Mouse (Mus musculus) kidney, embryonic 15.5 days (tissue): ENCODE results near the gene Vrk1. TPM values are rescaled to one million over a fixed set of nuclear protein-coding genes. Genes with fewer than 3 reads are reported as not detected.

Experiments used
- ATAC-seq: fragments of 200-750 bp; cut with Nextera tagmentation; replicated peaks from 2 replicates; pipeline ENCODE4 v1.8.0; 2017; ENCODE audit warnings: moderate TSS enrichment; ENCODE audit not compliant: low FRiP score
- H3K27ac ChIP-seq: fragments of 300-500 bp; sonication (generic); 2 replicates; pipeline ENCODE4 v1.5.1; 2015; ENCODE audit warnings: mild to moderate bottlenecking, inconsistent platforms
- H3K27me3 ChIP-seq: fragments of 300-500 bp; sonication (generic); 2 replicates; pipeline ENCODE4 v1.6.1; 2015; ENCODE audit warnings: inconsistent platforms
- H3K36me3 ChIP-seq: fragments of 300-500 bp; sonication (generic); 2 replicates; pipeline ENCODE4 v1.6.1; 2015; ENCODE audit warnings: inconsistent platforms
- H3K4me1 ChIP-seq: fragments of 300-500 bp; sonication (generic); 2 replicates; pipeline ENCODE4 v1.6.1; 2015; ENCODE audit warnings: inconsistent platforms
- H3K4me2 ChIP-seq: fragments of 300-500 bp; sonication (generic); 2 replicates; pipeline ENCODE4 v1.6.1; 2015; ENCODE audit warnings: moderate library complexity, mild to moderate bottlenecking, inconsistent platforms
- H3K4me3 ChIP-seq: fragments of 300-500 bp; sonication (generic); replicated peaks from 2 replicates; pipeline ENCODE4 v1.5.1; 2015; ENCODE audit warnings: mild to moderate bottlenecking, inconsistent platforms
- H3K9ac ChIP-seq: fragments of 300-500 bp; sonication (generic); 2 replicates; pipeline ENCODE4 v1.6.1; 2015; ENCODE audit warnings: mild to moderate bottlenecking, inconsistent platforms
- H3K9me3 ChIP-seq: fragments of 300-500 bp; sonication (generic); replicated peaks from 2 replicates; pipeline ENCODE4 v1.6.1; 2016; ENCODE audit warnings: inconsistent platforms
- WGBS: fragments of 180-500 bp; shearing (Covaris S2); methylation state at CpG from one replicate; pipeline ENCODE4 v1.1.7; 2015; ENCODE audit warnings: mixed read lengths; 5-methylcytosine and 5-hydroxymethylcytosine counted together
- polyA plus RNA-seq: library from polyadenylated mRNA; unstranded; fragments of >200 nt; fragmentation: Nextera tagmentation; extraction: Ambion mirVana; gene quantifications from 2 replicates; pipeline ENCODE4 v1.2.1, GENCODE M21; 2015

The Vrk1 gene
- polyA plus RNA-seq: 71.3 and 77.7 TPM in 2 replicates

- Histone ChIP-seq H3K4me2 (peak within 1 kb of the TSS; percentile 73), H3K27me3 (no peaks in the 10 kb centered on the region), H3K36me3 (0 out of 2 replicates have a peak, but pooled peaks cover 7% of the 10 kb centered on the region), H3K4me1 (peaks cover 6% of the 10 kb centered on the region), H3K27ac (peak within 1 kb of the TSS; percentile 77), H3K9ac (peak within 1 kb of the TSS; percentile 77), H3K9me3 (no peaks in the 10 kb centered on the region), H3K4me3 (peak within 1 kb of the TSS; percentile 94)
- ATAC-seq: peak; percentile 99
- under 1% methylated on average over 72 of the region's 72 CpGs for WGBS
Measured at GRCm38 (mm10) chr12:106010065-106010915, at the start of gene Vrk1. TSS of gene Vrk1 (plus strand) at chr12:106010228.

- ATAC-seq: no peak
Measured at GRCm38 (mm10) chr12:105960592-105961330, 49.3 kb upstream of the Vrk1 start.

GRCm38 (mm10) chr12:105961667-105962066 is 48.4 kb upstream of the Vrk1 start:
- Histone ChIP-seq H3K27me3 (peaks cover 68% of the 10 kb centered on the region), H3K4me3 (peak overlapping the region; percentile 6; the same call in 1 of the 2 replicates), H3K4me2 (peak overlapping the region; percentile 97), H3K9ac (no peak overlapping the region), H3K9me3 (no peaks in the 10 kb centered on the region), H3K27ac (no peak overlapping the region), H3K4me1 (peaks cover 21% of the 10 kb centered on the region), H3K36me3 (no peaks in the 10 kb centered on the region)
- 6% methylated on average over 12 of the region's 12 CpGs for WGBS
- ATAC-seq: no peak

More at GRCm38 (mm10) chr12:105960592-105961330, 49.3 kb upstream of the Vrk1 start:
- Histone ChIP-seq H3K9ac (no peak overlapping the region), H3K27ac (no peak overlapping the region), H3K27me3 (peaks cover 65% of the 10 kb centered on the region), H3K4me2 (no peak overlapping the region), H3K4me1 (peaks cover 21% of the 10 kb centered on the region), H3K9me3 (no peaks in the 10 kb centered on the region), H3K36me3 (no peaks in the 10 kb centered on the region), H3K4me3 (no peak overlapping the region)
- WGBS: 13% methylated on average over 19 of the region's 19 CpGs

GRCm38 (mm10) chr12:105962103-105963011 is 47.7 kb upstream of the Vrk1 start:
- H3K9ac ChIP-seq: peak overlapping the region; percentile 49
- peaks cover 71% of the 10 kb centered on the region for H3K27me3 ChIP-seq
- no peaks in the 10 kb centered on the region for H3K36me3 ChIP-seq
- H3K4me1 ChIP-seq: peaks cover 26% of the 10 kb centered on the region
- peak overlapping the region; percentile 97 for H3K4me2 ChIP-seq
- peak overlapping the region; percentile 56 for H3K4me3 ChIP-seq
- H3K27ac ChIP-seq: no peak overlapping the region
- ATAC-seq: peak; percentile 94
- no peaks in the 10 kb centered on the region for H3K9me3 ChIP-seq
- WGBS: under 1% methylated on average over 37 of the region's 37 CpGs

- Histone ChIP-seq H3K4me2 (peak overlapping the region; percentile 97), H3K4me3 (peak overlapping the region; percentile 56), H3K27me3 (peaks cover 66% of the 10 kb centered on the region), H3K9me3 (no peaks in the 10 kb centered on the region), H3K4me1 (peaks cover 31% of the 10 kb centered on the region), H3K9ac (peak overlapping the region; percentile 49), H3K27ac (no peak overlapping the region), H3K36me3 (no peaks in the 10 kb centered on the region)
- peak; percentile 20 for ATAC-seq
- 5% methylated on average over 30 of the region's 30 CpGs for WGBS
Measured at GRCm38 (mm10) chr12:105963012-105963572, 46.9 kb upstream of the Vrk1 start.

- peak overlapping the region; percentile 56; the same call in 1 of the 2 replicates for H3K4me2 ChIP-seq
- 40% methylated on average over 19 of the region's 19 CpGs for WGBS
- ATAC-seq: no peak
Measured at GRCm38 (mm10) chr12:105966887-105967637, 43.0 kb upstream of the Vrk1 start.

GRCm38 (mm10) chr12:105967806-105968205 is 42.2 kb upstream of the Vrk1 start:
- H3K4me1 ChIP-seq: peaks cover 17% of the 10 kb centered on the region
- 6% methylated on average over 18 of the region's 18 CpGs for WGBS
- no peak overlapping the region for H3K9ac ChIP-seq
- no peak for ATAC-seq
- H3K4me3 ChIP-seq: peak overlapping the region; percentile 31
- H3K4me2 ChIP-seq: peak overlapping the region; percentile 56
- no peaks in the 10 kb centered on the region for H3K36me3 ChIP-seq
- H3K27me3 ChIP-seq: peaks cover 26% of the 10 kb centered on the region
- no peaks in the 10 kb centered on the region for H3K9me3 ChIP-seq
- no peak overlapping the region for H3K27ac ChIP-seq

More at GRCm38 (mm10) chr12:105966887-105967637, 43.0 kb upstream of the Vrk1 start:
- H3K36me3 ChIP-seq: no peaks in the 10 kb centered on the region
- peaks cover 23% of the 10 kb centered on the region for H3K4me1 ChIP-seq
- 0 out of 2 replicates have a peak overlapping the region, but pooled peaks have one; percentile 2 for H3K9ac ChIP-seq
- H3K27me3 ChIP-seq: peaks cover 32% of the 10 kb centered on the region
- H3K4me3 ChIP-seq: 0 out of 2 replicates have a peak overlapping the region, but pooled peaks have one; percentile 31
- H3K27ac ChIP-seq: no peak overlapping the region
- no peaks in the 10 kb centered on the region for H3K9me3 ChIP-seq

DNA sequence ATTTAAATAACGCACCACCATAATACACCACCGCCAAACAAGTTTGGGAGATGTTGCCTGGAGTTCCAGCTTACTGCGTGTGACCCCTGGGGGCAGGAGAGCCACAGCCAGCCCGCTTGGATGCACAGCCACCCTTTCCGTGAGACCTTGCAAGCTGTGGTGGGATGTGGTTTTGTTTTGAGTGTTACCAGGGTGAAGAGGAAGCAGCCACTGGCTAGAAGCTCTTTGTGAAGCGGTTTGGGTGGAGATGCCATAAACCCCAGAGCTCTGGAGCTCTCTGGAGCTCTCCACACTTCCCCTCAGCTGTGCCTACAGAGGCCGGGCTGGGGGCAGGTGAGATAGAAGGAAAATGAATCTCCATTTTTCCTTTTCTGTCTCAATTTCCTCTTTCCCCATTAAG is 38.8 kb upstream of the Vrk1 start:
- H3K27me3 ChIP-seq: peaks cover 5% of the 10 kb centered on the region; the same call in 1 of the 2 replicates
- no peak for ATAC-seq
- no peak overlapping the region for H3K9ac ChIP-seq
- H3K27ac ChIP-seq: no peak overlapping the region
- no peak overlapping the region for H3K4me2 ChIP-seq
- H3K36me3 ChIP-seq: no peaks in the 10 kb centered on the region
- no peaks in the 10 kb centered on the region for H3K9me3 ChIP-seq
- H3K4me3 ChIP-seq: no peak overlapping the region
- peaks cover 9% of the 10 kb centered on the region for H3K4me1 ChIP-seq
- 56% methylated on average over 7 of the region's 7 CpGs for WGBS

GRCm38 (mm10) chr12:105972673-105973072 is 37.4 kb upstream of the Vrk1 start:
- no peaks in the 10 kb centered on the region for H3K36me3 ChIP-seq
- no peak overlapping the region for H3K9ac ChIP-seq
- H3K9me3 ChIP-seq: no peaks in the 10 kb centered on the region
- no peak overlapping the region for H3K4me3 ChIP-seq
- ATAC-seq: no peak
- 92% methylated on average over 8 of the region's 8 CpGs for WGBS
- H3K27me3 ChIP-seq: no peaks in the 10 kb centered on the region; the same call in 1 of the 2 replicates
- H3K27ac ChIP-seq: no peak overlapping the region
- no peak overlapping the region for H3K4me2 ChIP-seq
- H3K4me1 ChIP-seq: peaks cover 3% of the 10 kb centered on the region; the same call in 1 of the 2 replicates

DNA sequence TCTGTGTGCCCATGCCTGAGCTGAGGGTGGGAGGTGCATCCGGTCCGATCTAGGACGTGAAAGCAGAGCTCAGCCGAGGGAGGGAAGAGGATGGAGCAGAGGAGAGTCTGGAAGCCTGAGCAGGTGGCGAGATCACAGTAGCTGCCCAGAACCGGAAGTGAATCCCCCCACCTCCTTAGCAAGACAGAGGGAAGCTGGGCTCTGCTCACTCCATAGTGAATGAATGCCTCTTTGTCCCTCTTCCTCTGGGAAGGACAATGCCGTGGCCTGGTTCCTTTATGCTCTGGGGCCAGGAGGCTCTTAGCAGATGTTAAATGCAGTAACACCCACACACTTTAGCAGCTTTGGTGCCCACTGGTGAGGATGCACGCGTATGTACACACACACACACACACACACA is 36.3 kb upstream of the Vrk1 start:
- no peaks in the 10 kb centered on the region for H3K36me3 ChIP-seq
- no peaks in the 10 kb centered on the region for H3K4me1 ChIP-seq
- no peaks in the 10 kb centered on the region for H3K27me3 ChIP-seq
- no peaks in the 10 kb centered on the region for H3K9me3 ChIP-seq
- no peak overlapping the region for H3K4me2 ChIP-seq
- no peak overlapping the region for H3K4me3 ChIP-seq
- H3K9ac ChIP-seq: no peak overlapping the region
- no peak for ATAC-seq
- H3K27ac ChIP-seq: no peak overlapping the region
- WGBS: 41% methylated on average over 7 of the region's 9 CpGs
